Mouse (Mus musculus) bone marrow macrophage, adult 2 months (primary cell): Measurements from ENCODE around the gene Igf1r.

Experiments
- CTCF ChIP-seq: IDR thresholded peaks from 2 replicates; pipeline ENCODE4 v1.5.1; 2012; ENCODE audit warnings: low read depth, mild to moderate bottlenecking, low read length, moderate library complexity
- POLR2A ChIP-seq: IDR thresholded peaks from 2 replicates; pipeline ENCODE4 v1.6.1; 2012; ENCODE audit warnings: mild to moderate bottlenecking, low read depth, low read length, borderline replicate concordance

- no peak for TF ChIP-seq POLR2A
- TF ChIP-seq CTCF: no peak
These were observed 102.3 kb downstream of the Igf1r start for GRCm38 (mm10) chr7:68054956-68055355.
